14 mouse cellular contexts compared by ENCODE assay signal in the genomic region with DNA sequence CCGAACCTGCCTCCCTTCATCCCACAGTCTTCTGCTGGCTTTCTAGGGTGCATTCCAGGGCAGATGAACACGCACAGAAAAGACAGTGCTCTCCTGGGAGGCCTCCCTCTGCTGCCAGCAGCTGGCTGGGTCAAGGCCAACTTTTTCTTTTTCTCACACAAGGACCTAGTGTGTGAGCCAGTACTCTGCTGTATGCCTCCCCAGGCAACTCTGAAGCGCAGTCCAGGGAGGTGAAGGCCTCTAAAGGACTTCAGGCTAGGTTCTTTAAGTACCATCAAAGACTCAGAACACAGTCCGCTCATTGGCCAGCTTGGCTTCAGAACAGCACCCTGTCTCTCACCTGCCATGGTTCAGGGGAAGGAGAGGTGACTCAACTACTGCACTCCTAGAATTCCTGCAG. TPM values are rescaled to one million over a fixed set of nuclear protein-coding genes. Genes with fewer than 3 reads are reported as not detected.
A peak's percentile ranks its signal among the peaks of the same experiment; 100 is the strongest.
DNase-seq lines count a peak whose midpoint lies in the region; ATAC-seq and TF ChIP-seq lines count a peak whose summit lies in the region.
"Had no signal": no experiment of that assay in that cellular context is flagged by ENCODE, and none has a peak within 500 bp of the region (broad histone marks: within the 10 kb centered on the region; RNA-seq: fewer than 3 reads in every experiment).

No protein-coding gene starts in this region.

- H3K4me3 ChIP-seq in lung, embryonic 14.5 days (ENCODE audit: low read depth, low read length): no peak overlapping the region
- H3K4me3 ChIP-seq in kidney, embryonic 16.5 days (ENCODE audit: low read length): no peak overlapping the region
- H3K4me3 ChIP-seq: erythroblast, embryonic 14.5 days; liver, embryonic 15.5 days had no signal

- no peak overlapping the region for H3K27ac ChIP-seq in lung, embryonic 14.5 days (ENCODE audit: low read depth)
- H3K27ac ChIP-seq in kidney, embryonic 16.5 days (ENCODE audit: low read length): no peak overlapping the region
- H3K27ac ChIP-seq: liver, embryonic 15.5 days had no signal

- H3K4me2 ChIP-seq in lung, embryonic 14.5 days: no peak overlapping the region
- no peak overlapping the region for H3K4me2 ChIP-seq in kidney, embryonic 16.5 days (replicated peaks; ENCODE audit: low read depth, low read length)
- H3K4me2 ChIP-seq: liver, embryonic 15.5 days had no signal

- TF ChIP-seq CTCF in lung, embryonic 14.5 days (IDR thresholded peaks at IDR 0.05; ENCODE audit: low read depth): no peak

- H3K9ac ChIP-seq in lung, embryonic 14.5 days: no peak overlapping the region
- H3K9ac ChIP-seq in kidney, embryonic 16.5 days (replicated peaks; ENCODE audit: low read length): no peak overlapping the region
- H3K9ac ChIP-seq: liver, embryonic 15.5 days had no signal

- DNase-seq in lung, embryonic 14.5 days: peak; percentile 46
- DNase-seq in lung, postnatal 4 days: no peak
- DNase-seq in adrenal gland, postnatal 10 days: peak; percentile 76
- peak; percentile 60 to 69 for DNase-seq in gastrocnemius, adult 8-10 months (ENCODE audit: low spot score in 2 of 2)
- DNase-seq in layer of hippocampus, postnatal 36 days: peak; percentile 35 to 42
- DNase-seq in embryo, embryonic 9.5 days (ENCODE audit: extremely low spot score): no peak
- DNase-seq in B cell, adult 2 months: no peak
- DNase-seq: cerebellum, adult 11 months; thymus, postnatal 25 days had no signal

- no peaks in the 10 kb centered on the region for H3K9me3 ChIP-seq in lung, embryonic 14.5 days (ENCODE audit: low read depth, low read length)
- H3K9me3 ChIP-seq in kidney, embryonic 16.5 days (ENCODE audit: low read length): no peaks in the 10 kb centered on the region
- H3K9me3 ChIP-seq: liver, embryonic 15.5 days had no signal

- H3K36me3 ChIP-seq in lung, embryonic 14.5 days (ENCODE audit: insufficient read depth): peaks cover 42% of the 10 kb centered on the region
- peaks cover 18% of the 10 kb centered on the region; the same call in 1 of the 2 replicates for H3K36me3 ChIP-seq in kidney, embryonic 16.5 days (ENCODE audit: insufficient read depth, low read length)

- no peaks in the 10 kb centered on the region for H3K4me1 ChIP-seq in lung, embryonic 14.5 days (ENCODE audit: insufficient read depth)
- H3K4me1 ChIP-seq in kidney, embryonic 16.5 days (ENCODE audit: insufficient read depth, low read length): no peaks in the 10 kb centered on the region
- H3K4me1 ChIP-seq: liver, embryonic 15.5 days had no signal

- WGBS in lung, embryonic 14.5 days: 68% methylated on average over 4 of the region's 4 CpGs
- WGBS in kidney, embryonic 16.5 days: 80% methylated on average over 4 of the region's 4 CpGs

- no peak for ATAC-seq in lung, embryonic 14.5 days (ENCODE audit: insufficient read depth)
- no peak for ATAC-seq in kidney, embryonic 16.5 days (ENCODE audit: low FRiP score, low TSS enrichment)

- no peaks in the 10 kb centered on the region for H3K27me3 ChIP-seq in lung, embryonic 14.5 days (ENCODE audit: insufficient read depth, low read length)
- H3K27me3 ChIP-seq in kidney, embryonic 16.5 days (ENCODE audit: insufficient read depth, low read length): no peaks in the 10 kb centered on the region
- H3K27me3 ChIP-seq: liver, embryonic 15.5 days had no signal

RNA-seq across cellular contexts. Expression of a gene that starts 15.1 kb away (rescaled TPM):
- 129 and 132 TPM in 2 replicates for polyA plus RNA-seq in lung, embryonic 14.5 days (2014; fragmentation: Nextera tagmentation; extraction: Ambion mirVana)
- 100 to 1,000 TPM; 103 to 118 TPM for total RNA-seq in adrenal gland, postnatal 10 days (2021)
- total RNA-seq in gastrocnemius, adult 8-10 months (2022): 100 to 1,000 TPM in 3 of 4 experiments, 10 to 100 TPM in 1; 95.4 to 104 (median 101) TPM
- total RNA-seq in layer of hippocampus, postnatal 36 days (2021): 100 to 1,000 TPM; 154 to 160 TPM
- polyA plus RNA-seq in kidney, embryonic 16.5 days (2015; fragmentation: Nextera tagmentation; extraction: Ambion mirVana): 135 and 143 TPM in 2 replicates

RNA-seq across cellular contexts. Expression of a gene that starts 22.0 kb away (rescaled TPM):
- polyA plus RNA-seq in lung, embryonic 14.5 days (2014; fragmentation: Nextera tagmentation; extraction: Ambion mirVana): 35.6 and 35.7 TPM in 2 replicates
- total RNA-seq in adrenal gland, postnatal 10 days (2021): 10 to 100 TPM; 32.0 to 39.6 TPM
- 1 to 10 TPM; 3.1 to 4.5 (median 3.8) TPM for total RNA-seq in gastrocnemius, adult 8-10 months (2022)
- 10 to 100 TPM; 21.7 to 25.0 TPM for total RNA-seq in layer of hippocampus, postnatal 36 days (2021)
- 43.2 and 44.8 TPM in 2 replicates for polyA plus RNA-seq in kidney, embryonic 16.5 days (2015; fragmentation: Nextera tagmentation; extraction: Ambion mirVana)

RNA-seq across cellular contexts. Expression of a gene that starts 28.4 kb away (rescaled TPM):
- not detected in 2 replicates for polyA plus RNA-seq in lung, embryonic 14.5 days (2014; fragmentation: Nextera tagmentation; extraction: Ambion mirVana)
- not detected for total RNA-seq in adrenal gland, postnatal 10 days (2021)
- not detected for total RNA-seq in gastrocnemius, adult 8-10 months (2022)
- total RNA-seq in layer of hippocampus, postnatal 36 days (2021): not detected
- not detected in 2 replicates for polyA plus RNA-seq in kidney, embryonic 16.5 days (2015; fragmentation: Nextera tagmentation; extraction: Ambion mirVana)
- total RNA-seq: neutrophil, adult 5-6 weeks had no signal
- polyA plus RNA-seq: erythroblast, embryonic 14.5 days; kidney, embryonic 14.5 days; liver, embryonic 15.5 days had no signal

RNA-seq across cellular contexts. Expression of a gene that starts 43.7 kb away (rescaled TPM):
- polyA plus RNA-seq in lung, embryonic 14.5 days (2014; fragmentation: Nextera tagmentation; extraction: Ambion mirVana): 10.4 and 10.9 TPM in 2 replicates
- total RNA-seq in adrenal gland, postnatal 10 days (2021): 10 to 100 TPM; 20.6 to 34.4 TPM
- total RNA-seq in gastrocnemius, adult 8-10 months (2022): 10 to 100 TPM in 1 of 4 experiments, 1 to 10 TPM in 3; 5.1 to 10.2 (median 7.5) TPM
- 1 to 10 TPM in 1 of 2 experiments, under 1 TPM in 1; 0.63 to 1.3 TPM for total RNA-seq in layer of hippocampus, postnatal 36 days (2021)
- polyA plus RNA-seq in kidney, embryonic 16.5 days (2015; fragmentation: Nextera tagmentation; extraction: Ambion mirVana): 13.0 and 13.1 TPM in 2 replicates
- total RNA-seq: neutrophil, adult 5-6 weeks had no signal

Comparison
In these comparisons a context has a peak if more than half of its experiments do, and no peak if none do; other contexts are left out.
1. DNase-seq: peak in lung, embryonic 14.5 days (single experiment), adrenal gland, postnatal 10 days (single experiment), gastrocnemius, adult 8-10 months (2 of 2) and layer of hippocampus, postnatal 36 days (2 of 2); none in lung, postnatal 4 days (0 of 2), embryo, embryonic 9.5 days (single experiment) and B cell, adult 2 months (0 of 2).
2. RNA of a gene that starts 22.0 kb away (total RNA-seq): 32.0 to 39.6 TPM in adrenal gland, postnatal 10 days and 21.7 to 25.0 TPM in layer of hippocampus, postnatal 36 days; 3.1 to 4.5 TPM in gastrocnemius, adult 8-10 months; every median in the first group is over 4 times any median in the second.